Comparison of ENCODE assay signal across 21 mouse cellular contexts in the genomic region with DNA sequence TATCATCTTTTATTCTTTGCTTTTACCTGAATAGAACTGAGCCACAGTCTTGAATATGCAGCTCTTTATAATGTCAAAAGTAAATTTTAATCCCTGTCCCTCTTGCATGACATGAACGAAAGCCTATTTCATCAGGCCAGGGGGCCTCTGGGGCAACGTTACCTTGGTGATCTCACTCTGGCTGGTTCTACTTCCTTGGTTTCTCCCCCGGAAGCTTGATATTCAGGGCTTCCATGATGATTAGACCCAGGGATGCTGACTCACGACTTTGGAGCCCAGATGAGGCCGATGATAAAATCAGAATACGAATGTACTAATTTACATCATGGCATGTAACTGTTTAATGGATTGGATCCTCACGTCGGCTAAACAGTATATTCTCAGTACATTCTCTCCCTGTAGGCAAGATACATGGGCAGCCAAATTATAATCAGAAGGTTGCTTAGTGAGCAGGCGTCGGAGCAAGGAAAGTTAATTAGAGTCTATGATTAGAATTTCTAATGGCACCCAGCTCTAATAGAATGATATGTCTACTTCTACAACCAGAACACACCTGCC. TPM values are rescaled to one million over a fixed set of nuclear protein-coding genes. Genes with fewer than 3 reads are reported as not detected.
A peak's percentile ranks its signal among the peaks of the same experiment; 100 is the strongest.
DNase-seq lines count a peak whose midpoint lies in the region; ATAC-seq lines count a peak whose summit lies in the region.
"Had no signal": no experiment of that assay in that cellular context is flagged by ENCODE, and none has a peak within 500 bp of the region (broad histone marks: within the 10 kb centered on the region; RNA-seq: fewer than 3 reads in every experiment).

No protein-coding gene starts in this region.

- H3K4me3 ChIP-seq in neural tube, embryonic 12.5 days = no peak overlapping the region
- H3K4me3 ChIP-seq in hindbrain, embryonic 11.5 days (ENCODE audit: low read depth, low read length) = no peak overlapping the region
- no peak overlapping the region for H3K4me3 ChIP-seq in midbrain, embryonic 15.5 days
- H3K4me3 ChIP-seq: heart, embryonic 12.5 days; liver, embryonic 12.5 days; myocyte had no signal

- H3K27me3 ChIP-seq in neural tube, embryonic 12.5 days (replicated peaks) = no peaks in the 10 kb centered on the region
- H3K27me3 ChIP-seq in hindbrain, embryonic 11.5 days (ENCODE audit: control insufficient read depth, insufficient read depth, low read length) = no peaks in the 10 kb centered on the region
- H3K27me3 ChIP-seq in midbrain, embryonic 15.5 days (replicated peaks) = no peaks in the 10 kb centered on the region
- H3K27me3 ChIP-seq: CH12.LX; heart, embryonic 12.5 days; Patski had no signal

- no peak overlapping the region for H3K27ac ChIP-seq in neural tube, embryonic 12.5 days
- 0 out of 2 replicates have a peak overlapping the region, but pooled peaks have one; percentile 7 for H3K27ac ChIP-seq in hindbrain, embryonic 11.5 days (ENCODE audit: low read depth, low read length)
- peak overlapping the region; percentile 66 for H3K27ac ChIP-seq in midbrain, embryonic 15.5 days
- H3K27ac ChIP-seq: liver, embryonic 12.5 days had no signal

- H3K36me3 ChIP-seq in neural tube, embryonic 12.5 days = no peaks in the 10 kb centered on the region
- H3K36me3 ChIP-seq in hindbrain, embryonic 11.5 days (ENCODE audit: control insufficient read depth, insufficient read depth, low read length) = no peaks in the 10 kb centered on the region
- no peaks in the 10 kb centered on the region for H3K36me3 ChIP-seq in midbrain, embryonic 15.5 days (replicated peaks)
- H3K36me3 ChIP-seq: heart, embryonic 12.5 days; liver, embryonic 12.5 days had no signal

- H3K9me3 ChIP-seq in neural tube, embryonic 12.5 days = no peaks in the 10 kb centered on the region
- H3K9me3 ChIP-seq in hindbrain, embryonic 11.5 days (ENCODE audit: control insufficient read depth, low read length) = no peaks in the 10 kb centered on the region
- H3K9me3 ChIP-seq in midbrain, embryonic 15.5 days = no peaks in the 10 kb centered on the region
- H3K9me3 ChIP-seq: heart, embryonic 12.5 days; liver, embryonic 12.5 days had no signal

- DNase-seq in neural tube, embryonic 10.5 days (ENCODE audit: extremely low spot score, low spot score) = no peak
- DNase-seq in hindbrain, embryonic 11.5 days (ENCODE audit: low spot score) = no peak
- no peak for DNase-seq in cerebellum, postnatal 4 days (ENCODE audit: low spot score in 2 of 2)
- no peak for DNase-seq in cerebellum, adult 11-12 months
- no peak for DNase-seq in kidney, postnatal 10 days
- DNase-seq: cerebellum, adult 2 months; gastrocnemius, postnatal 14 days; heart, postnatal 36 days; kidney, adult 18-20 months; left cerebral cortex, postnatal 4 days; right cerebral cortex, postnatal 4 days had no signal

- H3K4me2 ChIP-seq in neural tube, embryonic 12.5 days (replicated peaks) = no peak overlapping the region
- no peak overlapping the region for H3K4me2 ChIP-seq in hindbrain, embryonic 11.5 days (replicated peaks; ENCODE audit: low read depth, low read length)
- no peak overlapping the region for H3K4me2 ChIP-seq in midbrain, embryonic 15.5 days
- H3K4me2 ChIP-seq: heart, embryonic 12.5 days; liver, embryonic 12.5 days had no signal

- peak; percentile 58; the same call in 1 of the 2 replicates for ATAC-seq in neural tube, embryonic 12.5 days (ENCODE audit: low FRiP score, low read depth)
- ATAC-seq in hindbrain, embryonic 11.5 days (ENCODE audit: low FRiP score) = no peak; the same call in 1 of the 2 replicates
- ATAC-seq in midbrain, embryonic 15.5 days (replicated peaks) = peak; percentile 49; the same call in 1 of the 2 replicates
- ATAC-seq: liver, embryonic 12.5 days; Patski had no signal

- H3K9ac ChIP-seq in neural tube, embryonic 12.5 days = no peak overlapping the region
- no peak overlapping the region for H3K9ac ChIP-seq in hindbrain, embryonic 11.5 days (ENCODE audit: low read depth, low read length)
- H3K9ac ChIP-seq in midbrain, embryonic 15.5 days = no peak overlapping the region
- H3K9ac ChIP-seq: heart, embryonic 12.5 days; liver, embryonic 12.5 days had no signal

- 61% methylated on average over 10 of the region's 10 CpGs for WGBS in neural tube, embryonic 12.5 days
- WGBS in hindbrain, embryonic 11.5 days = 67% methylated on average over 10 of the region's 10 CpGs
- WGBS in midbrain, embryonic 15.5 days = 33% methylated on average over 10 of the region's 10 CpGs

- H3K4me1 ChIP-seq in neural tube, embryonic 12.5 days = peaks cover 11% of the 10 kb centered on the region; the same call in 1 of the 2 replicates
- no peaks in the 10 kb centered on the region for H3K4me1 ChIP-seq in hindbrain, embryonic 11.5 days (replicated peaks; ENCODE audit: control insufficient read depth, insufficient read depth, low read length)
- peaks cover 10% of the 10 kb centered on the region; the same call in 1 of the 2 replicates for H3K4me1 ChIP-seq in midbrain, embryonic 15.5 days
- H3K4me1 ChIP-seq: liver, embryonic 12.5 days had no signal

RNA-seq across cellular contexts. Expression of gene Cpa5, which starts 18.3 kb away (rescaled TPM):
- not detected in 2 replicates for polyA plus RNA-seq in neural tube, embryonic 12.5 days (2016; fragmentation: Nextera tagmentation; extraction: Ambion mirVana)
- polyA plus RNA-seq in hindbrain, embryonic 11.5 days (2014; fragmentation: Nextera tagmentation; extraction: Ambion mirVana) = 0.15 TPM in 1 of 2 replicates, not detected in the other
- polyA plus RNA-seq in midbrain, embryonic 15.5 days (2015; fragmentation: Nextera tagmentation; extraction: Ambion mirVana) = not detected in 2 replicates
- polyA plus RNA-seq: cerebellum, adult 2 months; large intestine, adult 2 months; liver, embryonic 12.5 days; lung, embryonic 16.5 days; myocyte had no signal

RNA-seq across cellular contexts. Expression of gene Cpa4, which starts 24.3 kb away (rescaled TPM):
- polyA plus RNA-seq in neural tube, embryonic 12.5 days (2016; fragmentation: Nextera tagmentation; extraction: Ambion mirVana) = 1.2 and 1.9 TPM in 2 replicates
- polyA plus RNA-seq in hindbrain, embryonic 11.5 days (2014; fragmentation: Nextera tagmentation; extraction: Ambion mirVana) = 3.5 and 3.9 TPM in 2 replicates
- 1.0 and 1.5 TPM in 2 replicates for polyA plus RNA-seq in midbrain, embryonic 15.5 days (2015; fragmentation: Nextera tagmentation; extraction: Ambion mirVana)
- polyA plus RNA-seq: large intestine, adult 2 months; Patski; urinary bladder, adult 2 months had no signal

RNA-seq across cellular contexts. Expression of gene Cpa1, which starts 46.5 kb away (rescaled TPM):
- polyA plus RNA-seq in neural tube, embryonic 12.5 days (2016; fragmentation: Nextera tagmentation; extraction: Ambion mirVana) = 0.18 and 0.37 TPM in 2 replicates
- 0.11 and 0.28 TPM in 2 replicates for polyA plus RNA-seq in hindbrain, embryonic 11.5 days (2014; fragmentation: Nextera tagmentation; extraction: Ambion mirVana)
- 0.63 and 0.89 TPM in 2 replicates for polyA plus RNA-seq in midbrain, embryonic 15.5 days (2015; fragmentation: Nextera tagmentation; extraction: Ambion mirVana)
- polyA plus RNA-seq: cerebellum, adult 2 months; Patski had no signal

RNA-seq across cellular contexts. Expression of gene Cpa2, which starts 51.1 kb away (rescaled TPM):
- 8.2 and 8.5 TPM in 2 replicates for polyA plus RNA-seq in neural tube, embryonic 12.5 days (2016; fragmentation: Nextera tagmentation; extraction: Ambion mirVana)
- 6.8 and 9.4 TPM in 2 replicates for polyA plus RNA-seq in hindbrain, embryonic 11.5 days (2014; fragmentation: Nextera tagmentation; extraction: Ambion mirVana)
- 6.7 and 8.4 TPM in 2 replicates for polyA plus RNA-seq in midbrain, embryonic 15.5 days (2015; fragmentation: Nextera tagmentation; extraction: Ambion mirVana)
- polyA plus RNA-seq: myocyte, Patski had no signal
